Mouse (Mus musculus) neural tube, embryonic 13.5 days (tissue): ENCODE data around the gene Gm49721. TPM values are rescaled to one million over a fixed set of nuclear protein-coding genes. Genes with fewer than 3 reads are reported as not detected.
"Not testable (repeated sequence)": the region's sequence is repeated elsewhere in the genome, so short reads cannot be mapped to it uniquely, and the experiment has no call there.

ENCODE experiments used
- ATAC-seq: fragments of 200-750 bp; cut with Nextera tagmentation; 2 replicates; pipeline ENCODE4 v1.8.0; 2017; ENCODE audit warnings: low read depth, mild to moderate bottlenecking, moderate TSS enrichment, moderate library complexity
- H3K27ac ChIP-seq: fragments of 300-500 bp; sonication (generic); replicated peaks from 2 replicates; pipeline ENCODE4 v1.5.1; 2015; ENCODE audit warnings: moderate library complexity, mild to moderate bottlenecking, inconsistent platforms
- H3K27me3 ChIP-seq: fragments of 300-500 bp; sonication (generic); 2 replicates; pipeline ENCODE4 v1.6.1; 2015; ENCODE audit warnings: mild to moderate bottlenecking, inconsistent platforms
- H3K36me3 ChIP-seq: fragments of 300-500 bp; sonication (generic); 2 replicates; pipeline ENCODE4 v1.6.1; 2015; ENCODE audit warnings: mild to moderate bottlenecking, inconsistent platforms
- H3K4me1 ChIP-seq: fragments of 300-500 bp; sonication (generic); replicated peaks from 2 replicates; pipeline ENCODE4 v1.6.1; 2015; ENCODE audit warnings: inconsistent platforms
- H3K4me2 ChIP-seq: fragments of 300-500 bp; sonication (generic); 2 replicates; pipeline ENCODE4 v1.6.1; 2015; ENCODE audit warnings: inconsistent platforms, mild to moderate bottlenecking, moderate library complexity
- H3K4me3 ChIP-seq: fragments of 300-500 bp; sonication (generic); 2 replicates; pipeline ENCODE4 v1.5.1; 2015; ENCODE audit warnings: mild to moderate bottlenecking, inconsistent platforms
- H3K9ac ChIP-seq: fragments of 300-500 bp; sonication (generic); 2 replicates; pipeline ENCODE4 v1.6.1; 2015; ENCODE audit warnings: moderate library complexity, mild to moderate bottlenecking, inconsistent platforms
- H3K9me3 ChIP-seq: fragments of 300-500 bp; sonication (generic); 2 replicates; pipeline ENCODE4 v1.6.1; 2016; ENCODE audit warnings: inconsistent platforms
- WGBS: fragments of 180-500 bp; shearing (Covaris S2); methylation state at CpG from one replicate; pipeline ENCODE4 v1.1.7; 2015; 5-methylcytosine and 5-hydroxymethylcytosine counted together
- polyA plus RNA-seq: library from polyadenylated mRNA; unstranded; fragments of >200 nt; fragmentation: Nextera tagmentation; extraction: Ambion mirVana; gene quantifications from 2 replicates; pipeline ENCODE4 v1.2.1, GENCODE M21; 2015

Gene Gm49721
- polyA plus RNA-seq = 0.47 TPM in 1 of 2 replicates, not detected in the other

- 1% methylated on average over 57 of the region's 68 CpGs for WGBS
- H3K36me3 ChIP-seq, H3K9me3 ChIP-seq, H3K27me3 ChIP-seq, H3K27ac ChIP-seq, H3K4me1 ChIP-seq: not testable (repeated sequence)
- peak; percentile 97 for ATAC-seq
- Histone ChIP-seq H3K4me2 (peak within 1 kb of the TSS; percentile 61), H3K4me3 (peak within 1 kb of the TSS; percentile 51), H3K9ac (peak within 1 kb of the TSS; percentile 71)
Measured at GRCm38 (mm10) chr17:6978287-6979248, at the start of gene Gm49721. Gene Gm49721, plus strand, starts transcription at chr17:6978904.

DNA sequence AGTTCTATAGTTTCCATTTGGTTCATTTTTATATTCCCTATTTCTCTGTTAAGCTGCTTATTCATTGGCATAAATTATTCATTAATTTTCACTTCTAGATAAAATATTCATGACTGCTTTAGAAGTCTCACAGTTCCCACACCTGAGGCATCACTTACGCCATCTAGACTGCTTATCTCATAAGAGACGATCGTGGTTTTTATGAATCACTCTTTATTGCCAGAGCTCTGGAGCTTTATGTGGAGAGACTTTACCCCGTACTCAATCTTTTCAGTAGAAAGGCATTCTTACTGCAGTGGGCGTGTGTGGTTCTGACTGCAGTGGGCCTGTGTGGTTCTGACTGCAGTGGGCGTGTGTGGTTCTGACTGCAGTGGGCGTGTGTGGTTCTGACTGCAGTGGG, 47.1 kb upstream of the Gm49721 start:
- H3K9me3 ChIP-seq, H3K4me1 ChIP-seq, H3K4me3 ChIP-seq, H3K4me2 ChIP-seq, H3K27me3 ChIP-seq, H3K27ac ChIP-seq, H3K36me3 ChIP-seq, ATAC-seq, H3K9ac ChIP-seq: not testable (repeated sequence)
- 86% methylated on average over 7 of the region's 7 CpGs for WGBS

GRCm38 (mm10) chr17:6942560-6942959, 36.1 kb upstream of the Gm49721 start:
- not testable (repeated sequence) for H3K27ac ChIP-seq, H3K4me1 ChIP-seq, H3K4me2 ChIP-seq, H3K9ac ChIP-seq, H3K9me3 ChIP-seq, H3K4me3 ChIP-seq, ATAC-seq, H3K36me3 ChIP-seq, H3K27me3 ChIP-seq
- WGBS = no CpG with 5 or more reads among the region's 4 CpGs

DNA sequence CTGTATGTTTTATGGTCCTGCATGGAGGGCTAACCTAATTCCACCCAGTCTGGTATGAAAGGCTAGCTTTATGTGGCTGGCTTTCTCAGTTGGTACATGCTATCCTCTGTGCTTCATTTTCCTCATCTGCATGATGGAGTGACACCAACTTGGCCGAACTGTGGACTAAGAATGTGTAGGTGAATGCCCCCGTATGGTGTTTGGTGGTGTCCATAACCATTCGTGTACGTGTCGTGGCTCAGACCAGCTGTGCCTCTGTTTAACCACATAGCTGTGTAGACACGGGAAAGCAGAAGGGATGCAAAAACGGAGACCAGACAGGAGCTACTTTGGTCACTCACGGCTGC, 31.1 kb upstream of the Gm49721 start:
- peak; percentile 1; the same call in 1 of the 2 replicates for ATAC-seq
- Histone ChIP-seq H3K4me3 (peak overlapping the region; percentile 54), H3K9ac (0 out of 2 replicates have a peak overlapping the region, but pooled peaks have one; percentile 72), H3K4me2 (peak overlapping the region; percentile 63)
- not testable (repeated sequence) for H3K4me1 ChIP-seq, H3K36me3 ChIP-seq, H3K27me3 ChIP-seq, H3K9me3 ChIP-seq, H3K27ac ChIP-seq
- no CpG with 5 or more reads among the region's 8 CpGs for WGBS

GRCm38 (mm10) chr17:6947984-6948768, 30.5 kb upstream of the Gm49721 start, which contains the start of gene Rsph3b:
Gene Rsph3b, minus strand, starts transcription at chr17:6948682.
- not testable (repeated sequence) for H3K4me1 ChIP-seq, H3K36me3 ChIP-seq, H3K9me3 ChIP-seq, H3K27me3 ChIP-seq
- ATAC-seq = peak; percentile 98
- Histone ChIP-seq H3K4me3 (peak within 1 kb of the TSS; percentile 54), H3K4me2 (peak within 1 kb of the TSS; percentile 63), H3K9ac (peak within 1 kb of the TSS; percentile 72), H3K27ac (peak within 1 kb of the TSS; percentile 88)
- under 1% methylated on average over 69 of the region's 73 CpGs for WGBS

DNA sequence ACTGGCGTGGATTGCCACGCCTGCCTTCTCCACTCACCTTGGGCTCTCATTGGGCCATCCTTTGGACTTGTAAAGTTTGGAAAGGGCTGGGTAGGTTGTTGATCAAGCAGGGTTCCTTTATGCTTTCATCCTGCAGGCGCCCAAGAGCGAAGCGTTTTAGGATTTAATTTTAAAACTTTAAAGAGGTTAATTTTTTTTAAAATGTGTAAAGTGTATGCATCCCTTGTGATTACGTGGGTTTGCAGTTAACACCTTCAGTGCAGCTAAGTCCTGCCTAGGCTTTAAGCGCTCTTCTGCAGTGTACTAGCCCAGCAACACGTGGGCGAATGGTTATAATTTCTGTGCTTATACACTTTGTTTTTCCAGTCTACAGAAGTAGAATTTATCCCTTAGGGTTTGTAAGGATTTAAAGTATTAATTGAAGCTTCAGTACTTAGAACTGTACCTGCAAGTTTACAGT, 29.9 kb upstream of the Gm49721 start:
- not testable (repeated sequence) for H3K9me3 ChIP-seq, H3K36me3 ChIP-seq, H3K27me3 ChIP-seq, H3K4me1 ChIP-seq
- H3K4me2 ChIP-seq = peak overlapping the region; percentile 63
- peak overlapping the region; percentile 88 for H3K27ac ChIP-seq
- peak; percentile 45; the same call in 1 of the 2 replicates for ATAC-seq
- H3K9ac ChIP-seq = peak overlapping the region; percentile 72
- H3K4me3 ChIP-seq = peak overlapping the region; percentile 54
- WGBS = 19% methylated on average over 9 of the region's 9 CpGs

GRCm38 (mm10) chr17:6958881-6959280, 19.8 kb upstream of the Gm49721 start:
- not testable (repeated sequence) for ATAC-seq, H3K4me3 ChIP-seq, H3K4me2 ChIP-seq, H3K9ac ChIP-seq, H3K9me3 ChIP-seq, H3K36me3 ChIP-seq, H3K27me3 ChIP-seq, H3K4me1 ChIP-seq, H3K27ac ChIP-seq
- 87% methylated on average over 7 of the region's 8 CpGs for whole genome bisulfite sequencing

- WGBS = 73% methylated on average over 5 of the region's 6 CpGs
- not testable (repeated sequence) for H3K9ac ChIP-seq, H3K36me3 ChIP-seq, H3K27me3 ChIP-seq, H3K4me1 ChIP-seq, H3K27ac ChIP-seq, H3K9me3 ChIP-seq, ATAC-seq
- Histone ChIP-seq H3K4me3 (peak overlapping the region; percentile 50), H3K4me2 (peak overlapping the region; percentile 56)
Measured at GRCm38 (mm10) chr17:6959543-6960259, 19.0 kb upstream of the Gm49721 start.

- H3K9me3 ChIP-seq, H3K27ac ChIP-seq, H3K27me3 ChIP-seq, ATAC-seq, H3K4me1 ChIP-seq, H3K36me3 ChIP-seq: not testable (repeated sequence)
- WGBS = 2% methylated on average over 12 of the region's 12 CpGs
- peak overlapping the region; percentile 56 for H3K4me2 ChIP-seq
- H3K4me3 ChIP-seq = peak overlapping the region; percentile 50
- peak overlapping the region; percentile 71 for H3K9ac ChIP-seq
Measured at GRCm38 (mm10) chr17:6960349-6960748, 18.4 kb upstream of the Gm49721 start.

DNA sequence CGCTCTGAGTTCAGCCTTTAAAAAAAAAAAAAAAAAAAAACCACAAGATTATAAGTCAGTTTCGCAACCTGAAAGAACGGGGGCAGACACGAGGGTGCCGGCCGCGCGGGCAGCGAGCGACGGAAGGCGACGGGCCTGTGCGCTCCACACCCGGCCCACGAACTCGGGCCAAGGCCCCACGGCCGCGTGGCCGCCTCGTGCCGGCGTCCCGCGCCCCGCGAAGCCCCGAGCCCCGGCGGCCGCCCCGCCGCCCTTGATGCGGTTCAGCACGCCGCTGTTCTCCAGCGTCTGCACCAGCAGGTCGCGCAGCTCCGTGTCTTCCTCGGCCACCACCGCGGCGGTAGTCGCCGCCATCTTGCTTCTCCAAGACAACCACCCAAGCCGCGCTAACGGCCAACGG, 17.9 kb upstream of the Gm49721 start, which contains the start of gene Tagap1:
Gene Tagap1 (minus strand): TSS at position 381 of the 400 bp plus-strand sequence.
- Histone ChIP-seq H3K27ac (0 out of 2 replicates have a peak within 1 kb of the TSS, but pooled peaks have one; percentile 49), H3K4me3 (peak within 1 kb of the TSS; percentile 50), H3K9ac (peak within 1 kb of the TSS; percentile 71), H3K4me2 (peak within 1 kb of the TSS; percentile 56)
- not testable (repeated sequence) for ATAC-seq, H3K9me3 ChIP-seq, H3K27me3 ChIP-seq, H3K4me1 ChIP-seq, H3K36me3 ChIP-seq
- 2% methylated on average over 26 of the region's 51 CpGs for WGBS

DNA sequence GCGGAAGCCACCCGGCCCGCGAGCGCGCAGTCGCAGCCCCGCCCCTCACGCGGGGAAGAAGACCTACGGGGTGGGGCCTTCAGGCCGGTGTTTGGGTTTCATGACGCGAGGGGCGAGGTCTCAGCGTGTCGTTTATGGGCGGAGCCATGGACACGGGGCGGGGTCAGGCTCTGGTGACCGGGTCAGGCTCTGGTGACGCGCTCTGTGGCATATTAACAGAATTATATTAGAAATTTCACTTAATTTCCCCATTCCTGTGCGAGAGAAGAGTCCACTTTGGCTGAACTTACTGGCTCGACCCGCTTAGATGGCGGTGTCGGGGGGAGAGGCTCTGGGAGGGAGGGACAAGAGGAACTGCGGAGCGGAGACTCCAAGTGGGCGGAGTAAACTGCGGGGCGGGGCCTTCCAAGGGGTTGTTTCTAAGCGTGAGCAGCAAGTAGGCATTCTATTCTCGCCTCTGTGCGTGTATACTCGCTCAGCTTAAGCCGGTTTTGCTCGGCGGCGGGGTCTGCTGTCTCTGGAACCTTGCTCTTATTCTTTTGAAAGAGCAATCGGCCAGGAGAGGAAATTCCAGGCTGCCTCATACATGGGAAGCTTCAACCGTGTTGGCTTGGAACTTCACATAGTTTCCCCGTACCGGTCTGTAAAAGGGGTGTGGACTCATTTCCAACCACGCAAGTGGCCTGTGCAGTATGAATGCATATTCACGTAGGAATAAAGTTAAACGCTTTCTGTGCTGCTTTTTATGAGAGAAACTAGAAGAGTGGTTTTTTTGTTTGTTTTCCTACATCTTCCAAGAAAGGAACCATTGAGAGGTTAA, 17.3 kb upstream of the Gm49721 start:
- H3K27ac ChIP-seq, H3K9ac ChIP-seq, H3K9me3 ChIP-seq, H3K27me3 ChIP-seq, H3K4me1 ChIP-seq, H3K36me3 ChIP-seq: not testable (repeated sequence)
- H3K4me2 ChIP-seq = peak overlapping the region; percentile 47
- ATAC-seq = peak; percentile 96
- peak overlapping the region; percentile 50 for H3K4me3 ChIP-seq
- WGBS = 1% methylated on average over 20 of the region's 48 CpGs
